Mouse (Mus musculus): ENCODE measurements around the gene Sidt1. TPM values are rescaled to one million over a fixed set of nuclear protein-coding genes. Genes with fewer than 3 reads are reported as not detected.

The Sidt1 gene
- polyA plus RNA-seq, 1 experiment from 2014 or later: 0.51 TPM

- no peak for ATAC-seq (ENCODE audit: low FRiP score, low read depth)
- Histone ChIP-seq H3K4me2 (replicated peaks) (no peak overlapping the region), H3K36me3 (no peaks in the 10 kb centered on the region), H3K4me1 (no peaks in the 10 kb centered on the region), H3K27me3 (replicated peaks) (no peaks in the 10 kb centered on the region), H3K9me3 (0 out of 2 replicates have a peak, but pooled peaks cover 4% of the 10 kb centered on the region), H3K4me3 (no peak overlapping the region), H3K27ac (no peak overlapping the region), H3K9ac (no peak overlapping the region)
- WGBS: 90% methylated on average over 13 of the region's 13 CpGs
These were observed 106.2 kb downstream of the Sidt1 start for GRCm38 (mm10) chr16:44226706-44227291.

GRCm38 (mm10) chr16:44221463-44221862 lies 111.5 kb downstream of the Sidt1 start:
- H3K27me3 ChIP-seq (replicated peaks): no peaks in the 10 kb centered on the region
- ATAC-seq (ENCODE audit: low FRiP score, low read depth): no peak
- no peak overlapping the region for H3K4me3 ChIP-seq
- H3K27ac ChIP-seq: no peak overlapping the region
- H3K9ac ChIP-seq: no peak overlapping the region
- WGBS: 93% methylated on average over 6 of the region's 6 CpGs
- H3K4me1 ChIP-seq: no peaks in the 10 kb centered on the region
- peaks cover 50% of the 10 kb centered on the region for H3K36me3 ChIP-seq
- no peaks in the 10 kb centered on the region for H3K9me3 ChIP-seq
- no peak overlapping the region for H3K4me2 ChIP-seq (replicated peaks)

- Histone ChIP-seq H3K4me3 (no peak overlapping the region), H3K36me3 (peaks cover 84% of the 10 kb centered on the region), H3K4me1 (no peaks in the 10 kb centered on the region), H3K27me3 (replicated peaks) (no peaks in the 10 kb centered on the region), H3K9ac (no peak overlapping the region), H3K27ac (no peak overlapping the region), H3K4me2 (replicated peaks) (no peak overlapping the region), H3K9me3 (no peaks in the 10 kb centered on the region)
- 93% methylated on average over 7 of the region's 7 CpGs for WGBS
- no peak for ATAC-seq (ENCODE audit: low FRiP score, low read depth)
These were observed 116.6 kb downstream of the Sidt1 start for GRCm38 (mm10) chr16:44216417-44216816.

GRCm38 (mm10) chr16:44215513-44215912 lies 117.5 kb downstream of the Sidt1 start:
- H3K4me1 ChIP-seq: no peaks in the 10 kb centered on the region
- ATAC-seq (ENCODE audit: low FRiP score, low read depth): no peak
- H3K9ac ChIP-seq: no peak overlapping the region
- no peak overlapping the region for H3K27ac ChIP-seq
- H3K9me3 ChIP-seq: no peaks in the 10 kb centered on the region
- H3K36me3 ChIP-seq: peaks cover 81% of the 10 kb centered on the region
- WGBS: 96% methylated on average over 9 of the region's 9 CpGs
- H3K4me2 ChIP-seq (replicated peaks): no peak overlapping the region
- H3K27me3 ChIP-seq (replicated peaks): no peaks in the 10 kb centered on the region
- H3K4me3 ChIP-seq: no peak overlapping the region

GRCm38 (mm10) chr16:44212703-44213102 lies 120.3 kb downstream of the Sidt1 start:
- Histone ChIP-seq H3K27me3 (replicated peaks) (no peaks in the 10 kb centered on the region), H3K36me3 (peaks cover 70% of the 10 kb centered on the region), H3K27ac (no peak overlapping the region), H3K4me3 (no peak overlapping the region), H3K9me3 (no peaks in the 10 kb centered on the region), H3K4me1 (no peaks in the 10 kb centered on the region), H3K9ac (no peak overlapping the region), H3K4me2 (replicated peaks) (no peak overlapping the region)
- WGBS: 94% methylated on average over 7 of the region's 7 CpGs
- ATAC-seq (ENCODE audit: low FRiP score, low read depth): no peak

- Histone ChIP-seq H3K4me1 (no peaks in the 10 kb centered on the region), H3K4me3 (no peak overlapping the region), H3K4me2 (replicated peaks) (no peak overlapping the region), H3K9me3 (no peaks in the 10 kb centered on the region), H3K27me3 (replicated peaks) (no peaks in the 10 kb centered on the region), H3K27ac (no peak overlapping the region), H3K9ac (no peak overlapping the region), H3K36me3 (peaks cover 64% of the 10 kb centered on the region)
- no peak for ATAC-seq (ENCODE audit: low FRiP score, low read depth)
- 91% methylated on average over 1 of the region's 1 CpGs for WGBS
These were observed 122.0 kb downstream of the Sidt1 start for GRCm38 (mm10) chr16:44211054-44211414.

- H3K9ac ChIP-seq: no peak overlapping the region
- no peaks in the 10 kb centered on the region for H3K9me3 ChIP-seq
- 88% methylated on average over 10 of the region's 10 CpGs for WGBS
- no peak overlapping the region for H3K27ac ChIP-seq
- H3K4me1 ChIP-seq: no peaks in the 10 kb centered on the region
- H3K4me3 ChIP-seq: no peak overlapping the region
- no peaks in the 10 kb centered on the region for H3K27me3 ChIP-seq (replicated peaks)
- H3K36me3 ChIP-seq: peaks cover 62% of the 10 kb centered on the region
- no peak overlapping the region for H3K4me2 ChIP-seq (replicated peaks)
- ATAC-seq (ENCODE audit: low FRiP score, low read depth): no peak
These were observed 122.6 kb downstream of the Sidt1 start for GRCm38 (mm10) chr16:44210156-44211053.

- peaks cover 53% of the 10 kb centered on the region for H3K36me3 ChIP-seq
- no peaks in the 10 kb centered on the region for H3K9me3 ChIP-seq
- no peaks in the 10 kb centered on the region for H3K27me3 ChIP-seq (replicated peaks)
- H3K27ac ChIP-seq: no peak overlapping the region
- ATAC-seq (ENCODE audit: low FRiP score, low read depth): no peak
- no peaks in the 10 kb centered on the region for H3K4me1 ChIP-seq
- H3K4me3 ChIP-seq: no peak overlapping the region
- 90% methylated on average over 8 of the region's 8 CpGs for WGBS
- no peak overlapping the region for H3K9ac ChIP-seq
- H3K4me2 ChIP-seq (replicated peaks): no peak overlapping the region
These were observed 127.0 kb downstream of the Sidt1 start for GRCm38 (mm10) chr16:44205973-44206372.

- peaks cover 51% of the 10 kb centered on the region for H3K36me3 ChIP-seq
- H3K4me3 ChIP-seq: no peak overlapping the region
- no peak for ATAC-seq (ENCODE audit: low FRiP score, low read depth)
- no peak overlapping the region for H3K4me2 ChIP-seq (replicated peaks)
- WGBS: 81% methylated on average over 6 of the region's 6 CpGs
- no peaks in the 10 kb centered on the region for H3K9me3 ChIP-seq
- no peak overlapping the region for H3K9ac ChIP-seq
- no peaks in the 10 kb centered on the region for H3K4me1 ChIP-seq
- H3K27ac ChIP-seq: no peak overlapping the region
- H3K27me3 ChIP-seq (replicated peaks): no peaks in the 10 kb centered on the region
These were observed 128.7 kb downstream of the Sidt1 start for GRCm38 (mm10) chr16:44204331-44204730.

GRCm38 (mm10) chr16:44200146-44200545 lies 132.8 kb downstream of the Sidt1 start:
- WGBS: 94% methylated on average over 4 of the region's 4 CpGs
- Histone ChIP-seq H3K4me3 (no peak overlapping the region), H3K27ac (no peak overlapping the region), H3K9ac (no peak overlapping the region), H3K9me3 (no peaks in the 10 kb centered on the region), H3K4me2 (replicated peaks) (no peak overlapping the region), H3K4me1 (no peaks in the 10 kb centered on the region), H3K27me3 (replicated peaks) (no peaks in the 10 kb centered on the region), H3K36me3 (peaks cover 25% of the 10 kb centered on the region)
- no peak for ATAC-seq (ENCODE audit: low FRiP score, low read depth)

GRCm38 (mm10) chr16:44199066-44199703 lies 133.8 kb downstream of the Sidt1 start:
- H3K4me1 ChIP-seq: no peaks in the 10 kb centered on the region
- no peak overlapping the region for H3K4me2 ChIP-seq (replicated peaks)
- no peak overlapping the region for H3K9ac ChIP-seq
- ATAC-seq (ENCODE audit: low FRiP score, low read depth): no peak
- no peaks in the 10 kb centered on the region for H3K27me3 ChIP-seq (replicated peaks)
- H3K4me3 ChIP-seq: no peak overlapping the region
- peaks cover 25% of the 10 kb centered on the region for H3K36me3 ChIP-seq
- H3K27ac ChIP-seq: no peak overlapping the region
- 94% methylated on average over 14 of the region's 14 CpGs for WGBS
- H3K9me3 ChIP-seq: no peaks in the 10 kb centered on the region

- no peak overlapping the region for H3K4me2 ChIP-seq (replicated peaks)
- no peak overlapping the region for H3K9ac ChIP-seq
- no peaks in the 10 kb centered on the region; the same call in 1 of the 2 replicates for H3K36me3 ChIP-seq
- H3K9me3 ChIP-seq: no peaks in the 10 kb centered on the region
- H3K4me1 ChIP-seq: no peaks in the 10 kb centered on the region
- H3K4me3 ChIP-seq: no peak overlapping the region
- H3K27ac ChIP-seq: no peak overlapping the region
- no peak for ATAC-seq (ENCODE audit: low FRiP score, low read depth)
- H3K27me3 ChIP-seq (replicated peaks): no peaks in the 10 kb centered on the region
- 95% methylated on average over 2 of the region's 2 CpGs for WGBS
These were observed 142.0 kb downstream of the Sidt1 start for GRCm38 (mm10) chr16:44190968-44191367.
